Mouse (Mus musculus) hindbrain, embryonic 13.5 days (tissue): Measurements from ENCODE around the gene Stox1. TPM values are rescaled to one million over a fixed set of nuclear protein-coding genes. Genes with fewer than 3 reads are reported as not detected.
"Not testable (repeated sequence)": the region's sequence is repeated elsewhere in the genome, so short reads cannot be mapped to it uniquely, and the experiment has no call there.

Experiments used
- ATAC-seq: fragments of 200-750 bp; cut with Nextera tagmentation; 2 replicates; pipeline ENCODE4 v1.8.0; 2017; ENCODE audit warnings: moderate TSS enrichment; ENCODE audit not compliant: low FRiP score
- H3K27ac ChIP-seq: fragments of 300-500 bp; sonication (generic); 2 replicates; pipeline ENCODE4 v1.5.1; 2015; ENCODE audit warnings: inconsistent platforms, mild to moderate bottlenecking, moderate library complexity
- H3K27me3 ChIP-seq: fragments of 300-500 bp; sonication (generic); 2 replicates; pipeline ENCODE4 v1.6.1; 2015; ENCODE audit warnings: mild to moderate bottlenecking, inconsistent platforms
- H3K36me3 ChIP-seq: fragments of 300-500 bp; sonication (generic); 2 replicates; pipeline ENCODE4 v1.6.1; 2015; ENCODE audit warnings: mild to moderate bottlenecking, inconsistent platforms
- H3K4me1 ChIP-seq: fragments of 300-500 bp; sonication (generic); replicated peaks from 2 replicates; pipeline ENCODE4 v1.6.1; 2015; ENCODE audit warnings: inconsistent platforms
- H3K4me2 ChIP-seq: fragments of 300-500 bp; sonication (generic); 2 replicates; pipeline ENCODE4 v1.6.1; 2015; ENCODE audit warnings: inconsistent platforms, mild to moderate bottlenecking, moderate library complexity
- H3K4me3 ChIP-seq: fragments of 300-500 bp; sonication (generic); 2 replicates; pipeline ENCODE4 v1.5.1; 2015; ENCODE audit warnings: mild to moderate bottlenecking, inconsistent platforms
- H3K9ac ChIP-seq: fragments of 300-500 bp; sonication (generic); 2 replicates; pipeline ENCODE4 v1.6.1; 2015; ENCODE audit warnings: mild to moderate bottlenecking, inconsistent platforms
- H3K9me3 ChIP-seq: fragments of 300-500 bp; sonication (generic); 2 replicates; pipeline ENCODE4 v1.6.1; 2016; ENCODE audit warnings: inconsistent platforms
- WGBS: fragments of 180-500 bp; shearing (Covaris S2); methylation state at CpG from one replicate; pipeline ENCODE4 v1.1.7; 2015; 5-methylcytosine and 5-hydroxymethylcytosine counted together
- polyA plus RNA-seq: library from polyadenylated mRNA; unstranded; fragments of >200 nt; fragmentation: Nextera tagmentation; extraction: Ambion mirVana; gene quantifications from 2 replicates; pipeline ENCODE4 v1.2.1, GENCODE M21; 2015

Gene Stox1
- 2.1 and 3.0 TPM in 2 replicates for polyA plus RNA-seq

- 2% methylated on average over 65 of the region's 85 CpGs for WGBS
- peak within 1 kb of the TSS; percentile 76 for H3K4me3 ChIP-seq
- H3K4me1 ChIP-seq = peaks cover 16% of the 10 kb centered on the region
- no peaks in the 10 kb centered on the region for H3K36me3 ChIP-seq
- peak within 1 kb of the TSS; percentile 85 for H3K4me2 ChIP-seq
- peak; percentile 89 for ATAC-seq
- H3K9me3 ChIP-seq = no peaks in the 10 kb centered on the region
- H3K27me3 ChIP-seq = peaks cover 37% of the 10 kb centered on the region
- peak within 1 kb of the TSS; percentile 76 for H3K9ac ChIP-seq
- peak within 1 kb of the TSS; percentile 62 for H3K27ac ChIP-seq
Observed at GRCm38 (mm10) chr10:62725771-62726687, at the start of gene Stox1. Gene Stox1 (minus strand): TSS chr10:62726128.

DNA sequence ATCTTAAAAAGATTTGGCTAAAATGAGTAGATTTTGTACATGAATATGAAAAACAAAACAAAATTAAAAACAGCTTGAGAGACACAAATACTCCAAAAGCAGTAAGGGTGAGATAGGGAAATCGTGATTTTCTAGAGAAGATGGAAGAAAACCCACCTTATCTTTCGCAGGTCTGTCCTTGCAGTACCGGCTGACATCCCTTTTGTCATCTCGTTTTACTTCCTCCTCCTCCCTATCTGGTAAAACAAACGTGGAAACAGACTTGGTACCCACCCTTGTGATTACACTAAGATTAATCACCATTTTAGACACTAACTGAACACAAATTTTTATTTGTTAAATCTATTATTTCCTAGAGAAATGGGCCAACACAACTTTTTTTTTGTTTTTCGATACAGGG lies 24.9 kb upstream of the Stox1 start:
- Histone ChIP-seq H3K4me3 (no peak overlapping the region), H3K4me2 (no peak overlapping the region), H3K9ac (no peak overlapping the region), H3K27me3 (no peaks in the 10 kb centered on the region), H3K4me1 (no peaks in the 10 kb centered on the region), H3K27ac (no peak overlapping the region), H3K9me3 (no peaks in the 10 kb centered on the region), H3K36me3 (peaks cover 91% of the 10 kb centered on the region)
- 89% methylated on average over 6 of the region's 6 CpGs for WGBS
- no peak for ATAC-seq

GRCm38 (mm10) chr10:62739961-62740737 lies 14.2 kb upstream of the Stox1 start:
- H3K9ac ChIP-seq = no peak overlapping the region
- no peak overlapping the region for H3K4me3 ChIP-seq
- no peaks in the 10 kb centered on the region for H3K27me3 ChIP-seq
- no peaks in the 10 kb centered on the region for H3K9me3 ChIP-seq
- H3K27ac ChIP-seq = peak overlapping the region; percentile 58
- no peak overlapping the region for H3K4me2 ChIP-seq
- WGBS = 68% methylated on average over 4 of the region's 4 CpGs
- H3K4me1 ChIP-seq = 0 out of 2 replicates have a peak, but pooled peaks cover 3% of the 10 kb centered on the region
- H3K36me3 ChIP-seq = peaks cover 38% of the 10 kb centered on the region
- ATAC-seq = 0 out of 2 replicates have a peak, but pooled peaks have one; percentile 28

- no peaks in the 10 kb centered on the region for H3K9me3 ChIP-seq
- 0 out of 2 replicates have a peak, but pooled peaks cover 3% of the 10 kb centered on the region for H3K4me1 ChIP-seq
- H3K4me3 ChIP-seq = no peak overlapping the region
- ATAC-seq = no peak
- H3K27me3 ChIP-seq = no peaks in the 10 kb centered on the region
- no peak overlapping the region for H3K9ac ChIP-seq
- peaks cover 20% of the 10 kb centered on the region for H3K36me3 ChIP-seq
- 43% methylated on average over 4 of the region's 4 CpGs for WGBS
- no peak overlapping the region for H3K4me2 ChIP-seq
- H3K27ac ChIP-seq = no peak overlapping the region
Observed at GRCm38 (mm10) chr10:62736965-62737688, 11.2 kb upstream of the Stox1 start.

DNA sequence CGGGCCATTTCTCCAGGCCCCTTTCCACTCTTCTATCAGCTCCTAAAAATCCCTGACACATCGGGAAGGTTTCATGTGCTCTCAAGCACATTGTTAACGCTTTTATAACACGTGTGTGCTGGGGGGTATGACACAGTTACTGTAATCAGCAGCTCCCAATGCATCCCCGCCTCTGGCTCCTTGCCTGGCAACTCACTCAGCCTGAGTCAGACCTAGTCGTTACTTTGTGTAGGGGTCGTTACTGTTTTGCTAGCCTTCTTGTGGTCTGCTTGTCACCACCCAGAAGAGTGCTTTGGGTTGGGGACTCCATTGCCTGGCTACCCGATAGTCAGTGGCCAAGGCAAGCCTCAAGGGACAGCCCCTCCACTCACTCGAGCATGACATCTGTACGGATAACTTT lies 4.9 kb upstream of the Stox1 start:
- H3K4me3 ChIP-seq = no peak overlapping the region
- no peaks in the 10 kb centered on the region for H3K9me3 ChIP-seq
- peaks cover 4% of the 10 kb centered on the region; the same call in 1 of the 2 replicates for H3K27me3 ChIP-seq
- no peaks in the 10 kb centered on the region for H3K36me3 ChIP-seq
- H3K9ac ChIP-seq = no peak overlapping the region
- peaks cover 6% of the 10 kb centered on the region for H3K4me1 ChIP-seq
- ATAC-seq = no peak
- 76% methylated on average over 10 of the region's 10 CpGs for WGBS
- no peak overlapping the region for H3K4me2 ChIP-seq
- H3K27ac ChIP-seq = no peak overlapping the region

- peak overlapping the region; percentile 85 for H3K4me2 ChIP-seq
Observed at GRCm38 (mm10) chr10:62724936-62725335, 992 bp downstream of the Stox1 start.

GRCm38 (mm10) chr10:62722701-62723100 lies 3.2 kb downstream of the Stox1 start:
- H3K36me3 ChIP-seq = no peaks in the 10 kb centered on the region
- ATAC-seq = no peak
- no peak overlapping the region for H3K4me2 ChIP-seq
- H3K9me3 ChIP-seq = no peaks in the 10 kb centered on the region
- H3K27me3 ChIP-seq = peaks cover 37% of the 10 kb centered on the region
- H3K4me1 ChIP-seq = peaks cover 16% of the 10 kb centered on the region
- no peak overlapping the region for H3K27ac ChIP-seq
- 28% methylated on average over 4 of the region's 4 CpGs for WGBS
- H3K4me3 ChIP-seq = no peak overlapping the region
- no peak overlapping the region; the same call in 1 of the 2 replicates for H3K9ac ChIP-seq

More at GRCm38 (mm10) chr10:62724936-62725335, 992 bp downstream of the Stox1 start:
- H3K9ac ChIP-seq = no peak overlapping the region
- H3K9me3 ChIP-seq = no peaks in the 10 kb centered on the region
- peak overlapping the region; percentile 76 for H3K4me3 ChIP-seq
- WGBS = 34% methylated on average over 7 of the region's 7 CpGs
- no peaks in the 10 kb centered on the region for H3K36me3 ChIP-seq
- H3K4me1 ChIP-seq = peaks cover 16% of the 10 kb centered on the region
- no peak overlapping the region for H3K27ac ChIP-seq
- ATAC-seq = no peak
- H3K27me3 ChIP-seq = peaks cover 37% of the 10 kb centered on the region

- WGBS = 91% methylated on average over 8 of the region's 8 CpGs
Observed at GRCm38 (mm10) chr10:62720574-62720973, 5.4 kb downstream of the Stox1 start.

GRCm38 (mm10) chr10:62713457-62713856 lies 12.5 kb downstream of the Stox1 start:
- H3K27ac ChIP-seq = no peak overlapping the region
- H3K27me3 ChIP-seq = no peaks in the 10 kb centered on the region
- no peak overlapping the region for H3K4me2 ChIP-seq
- no peaks in the 10 kb centered on the region for H3K36me3 ChIP-seq
- WGBS = 80% methylated on average over 10 of the region's 10 CpGs
- H3K9ac ChIP-seq = no peak overlapping the region
- no peaks in the 10 kb centered on the region for H3K4me1 ChIP-seq
- no peak overlapping the region for H3K4me3 ChIP-seq
- no peaks in the 10 kb centered on the region for H3K9me3 ChIP-seq
- no peak for ATAC-seq

More at GRCm38 (mm10) chr10:62720574-62720973, 5.4 kb downstream of the Stox1 start:
- not testable (repeated sequence) for H3K4me1 ChIP-seq, H3K36me3 ChIP-seq, ATAC-seq, H3K9me3 ChIP-seq, H3K4me3 ChIP-seq, H3K4me2 ChIP-seq, H3K27ac ChIP-seq, H3K9ac ChIP-seq
- peaks cover 33% of the 10 kb centered on the region for H3K27me3 ChIP-seq

GRCm38 (mm10) chr10:62703579-62703978 lies 22.3 kb downstream of the Stox1 start:
- no peaks in the 10 kb centered on the region for H3K9me3 ChIP-seq
- H3K4me1 ChIP-seq = no peaks in the 10 kb centered on the region
- H3K27ac ChIP-seq = no peak overlapping the region
- WGBS = 89% methylated on average over 4 of the region's 4 CpGs
- no peak overlapping the region for H3K9ac ChIP-seq
- H3K36me3 ChIP-seq = no peaks in the 10 kb centered on the region
- H3K4me2 ChIP-seq = no peak overlapping the region
- H3K27me3 ChIP-seq = no peaks in the 10 kb centered on the region
- ATAC-seq = no peak
- no peak overlapping the region for H3K4me3 ChIP-seq

DNA sequence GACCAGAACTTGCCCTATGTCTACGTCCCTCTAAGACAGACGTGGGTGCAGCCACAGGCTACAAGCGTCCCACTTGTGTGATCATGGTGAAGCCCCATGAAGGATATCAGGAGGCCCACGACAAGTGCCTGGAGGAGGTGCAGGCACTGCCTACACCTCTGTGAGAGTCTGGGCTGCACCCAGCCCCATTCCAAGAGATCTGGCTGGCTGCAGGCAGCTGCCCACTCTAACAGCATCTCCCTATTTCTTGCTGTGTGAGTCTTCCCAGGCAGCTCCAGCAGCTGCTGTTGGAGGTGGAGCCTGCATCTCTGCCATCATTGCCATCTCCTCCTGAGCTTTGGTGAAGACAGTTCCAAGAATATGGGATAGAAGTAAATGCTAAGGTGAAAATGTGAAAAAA lies 23.5 kb downstream of the Stox1 start:
- H3K36me3 ChIP-seq = no peaks in the 10 kb centered on the region
- ATAC-seq = no peak
- WGBS = 84% methylated on average over 4 of the region's 4 CpGs
- H3K4me3 ChIP-seq = no peak overlapping the region
- H3K9me3 ChIP-seq = no peaks in the 10 kb centered on the region
- no peaks in the 10 kb centered on the region for H3K4me1 ChIP-seq
- H3K4me2 ChIP-seq = no peak overlapping the region
- H3K9ac ChIP-seq = no peak overlapping the region
- no peaks in the 10 kb centered on the region for H3K27me3 ChIP-seq
- no peak overlapping the region for H3K27ac ChIP-seq

DNA sequence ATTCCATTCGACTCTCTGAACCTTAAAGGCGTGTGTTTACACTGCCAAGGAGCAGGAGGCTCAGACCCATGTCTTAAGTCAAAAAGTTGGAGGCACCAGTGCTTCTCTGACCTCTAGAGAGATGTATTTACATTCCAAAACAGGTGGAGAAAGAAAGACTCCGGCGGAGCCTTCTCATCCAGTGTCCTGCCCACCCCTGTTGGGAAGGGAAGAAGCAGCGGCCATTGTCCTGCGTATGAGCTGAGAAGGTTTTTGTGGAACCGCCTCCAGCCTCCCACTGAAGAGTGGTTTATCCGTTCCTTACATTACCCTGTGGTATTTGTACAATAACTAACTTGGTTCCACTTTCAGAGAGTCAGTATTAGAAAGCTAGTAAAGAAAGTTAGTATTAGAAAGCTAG lies 33.2 kb downstream of the Stox1 start:
- Histone ChIP-seq H3K4me1 (peaks cover 5% of the 10 kb centered on the region), H3K9ac (no peak overlapping the region), H3K4me3 (no peak overlapping the region), H3K4me2 (no peak overlapping the region), H3K9me3 (no peaks in the 10 kb centered on the region), H3K36me3 (no peaks in the 10 kb centered on the region), H3K27me3 (peaks cover 31% of the 10 kb centered on the region), H3K27ac (no peak overlapping the region)
- WGBS = 58% methylated on average over 8 of the region's 8 CpGs
- ATAC-seq = no peak
